Mouse (Mus musculus) neural tube, embryonic 15.5 days (tissue): ENCODE data around the gene Ltbp1. TPM values are rescaled to one million over a fixed set of nuclear protein-coding genes. Genes with fewer than 3 reads are reported as not detected.

Source experiments
- ATAC-seq: fragments of 200-750 bp; cut with Nextera tagmentation; 2 replicates; pipeline ENCODE4 v1.8.0; 2017; ENCODE audit warnings: mild to moderate bottlenecking, moderate TSS enrichment, moderate library complexity; ENCODE audit not compliant: low FRiP score
- H3K27ac ChIP-seq: fragments of 300-500 bp; sonication (generic); replicated peaks from 2 replicates; pipeline ENCODE4 v1.5.1; 2015; ENCODE audit warnings: mild to moderate bottlenecking, inconsistent platforms
- H3K27me3 ChIP-seq: fragments of 300-500 bp; sonication (generic); replicated peaks from 2 replicates; pipeline ENCODE4 v1.6.1; 2015; ENCODE audit warnings: inconsistent platforms
- H3K36me3 ChIP-seq: fragments of 300-500 bp; sonication (generic); 2 replicates; pipeline ENCODE4 v1.6.1; 2015; ENCODE audit warnings: inconsistent platforms
- H3K4me1 ChIP-seq: fragments of 300-500 bp; sonication (generic); 2 replicates; pipeline ENCODE4 v1.6.1; 2015; ENCODE audit warnings: inconsistent platforms
- H3K4me2 ChIP-seq: fragments of 300-500 bp; sonication (generic); 2 replicates; pipeline ENCODE4 v1.6.1; 2015; ENCODE audit warnings: inconsistent platforms, mild to moderate bottlenecking, moderate library complexity
- H3K4me3 ChIP-seq: fragments of 300-500 bp; sonication (generic); replicated peaks from 2 replicates; pipeline ENCODE4 v1.5.1; 2015; ENCODE audit warnings: mild to moderate bottlenecking, inconsistent platforms
- H3K9ac ChIP-seq: fragments of 300-500 bp; sonication (generic); replicated peaks from 2 replicates; pipeline ENCODE4 v1.6.1; 2015; ENCODE audit warnings: mild to moderate bottlenecking, inconsistent platforms
- H3K9me3 ChIP-seq: fragments of 300-500 bp; sonication (generic); replicated peaks from 2 replicates; pipeline ENCODE4 v1.6.1; 2016; ENCODE audit warnings: inconsistent platforms
- WGBS: fragments of 180-500 bp; shearing (Covaris S2); methylation state at CpG from one replicate; pipeline ENCODE4 v1.1.7; 2015; ENCODE audit warnings: mixed read lengths; 5-methylcytosine and 5-hydroxymethylcytosine counted together
- polyA plus RNA-seq: library from polyadenylated mRNA; unstranded; fragments of >200 nt; fragmentation: Nextera tagmentation; extraction: Ambion mirVana; gene quantifications from 2 replicates; pipeline ENCODE4 v1.2.1, GENCODE M21; 2015

The Ltbp1 gene
- polyA plus RNA-seq, 1 experiment from 2014 or later, result 3.6 TPM

- no peak for ATAC-seq
- no peaks in the 10 kb centered on the region for H3K27me3 ChIP-seq
- H3K9ac ChIP-seq, result no peak overlapping the region
- H3K4me3 ChIP-seq, result no peak overlapping the region
- H3K9me3 ChIP-seq, result no peaks in the 10 kb centered on the region
- H3K4me2 ChIP-seq, result no peak overlapping the region
- no peak overlapping the region for H3K27ac ChIP-seq
- H3K4me1 ChIP-seq, result no peaks in the 10 kb centered on the region
- H3K36me3 ChIP-seq, result no peaks in the 10 kb centered on the region
- 77% methylated on average over 5 of the region's 5 CpGs for WGBS
Measured at GRCm38 (mm10) chr17:75281345-75281744, 276.0 kb downstream of the Ltbp1 start.

- Histone ChIP-seq H3K4me3 (no peak overlapping the region), H3K4me1 (no peaks in the 10 kb centered on the region), H3K4me2 (no peak overlapping the region), H3K9me3 (no peaks in the 10 kb centered on the region), H3K27me3 (no peaks in the 10 kb centered on the region), H3K36me3 (no peaks in the 10 kb centered on the region), H3K9ac (no peak overlapping the region), H3K27ac (no peak overlapping the region)
- no peak for ATAC-seq
- WGBS, result 81% methylated on average over 9 of the region's 9 CpGs
Measured at GRCm38 (mm10) chr17:75284876-75285708, 279.7 kb downstream of the Ltbp1 start.

- Histone ChIP-seq H3K27me3 (no peaks in the 10 kb centered on the region), H3K4me2 (no peak overlapping the region), H3K36me3 (no peaks in the 10 kb centered on the region), H3K4me3 (no peak overlapping the region), H3K9ac (no peak overlapping the region), H3K4me1 (no peaks in the 10 kb centered on the region), H3K27ac (no peak overlapping the region), H3K9me3 (no peaks in the 10 kb centered on the region)
- ATAC-seq, result no peak
- WGBS, result 50% methylated on average over 3 of the region's 3 CpGs
Measured at GRCm38 (mm10) chr17:75292986-75293385, 287.6 kb downstream of the Ltbp1 start.

GRCm38 (mm10) chr17:75293725-75294124, 288.4 kb downstream of the Ltbp1 start:
- H3K9me3 ChIP-seq, result no peaks in the 10 kb centered on the region
- H3K27me3 ChIP-seq, result no peaks in the 10 kb centered on the region
- no peaks in the 10 kb centered on the region for H3K36me3 ChIP-seq
- no peaks in the 10 kb centered on the region for H3K4me1 ChIP-seq
- 83% methylated on average over 3 of the region's 3 CpGs for WGBS
- no peak overlapping the region for H3K4me3 ChIP-seq
- no peak overlapping the region for H3K9ac ChIP-seq
- no peak for ATAC-seq
- H3K27ac ChIP-seq, result no peak overlapping the region
- H3K4me2 ChIP-seq, result no peak overlapping the region

- no peak overlapping the region for H3K4me2 ChIP-seq
- no peak overlapping the region for H3K4me3 ChIP-seq
- H3K27ac ChIP-seq, result no peak overlapping the region
- 84% methylated on average over 4 of the region's 4 CpGs for WGBS
- no peaks in the 10 kb centered on the region for H3K36me3 ChIP-seq
- ATAC-seq, result no peak
- H3K9me3 ChIP-seq, result no peaks in the 10 kb centered on the region
- H3K27me3 ChIP-seq, result no peaks in the 10 kb centered on the region
- H3K4me1 ChIP-seq, result no peaks in the 10 kb centered on the region
- no peak overlapping the region for H3K9ac ChIP-seq
Measured at GRCm38 (mm10) chr17:75300908-75301307, 295.5 kb downstream of the Ltbp1 start.

GRCm38 (mm10) chr17:75304807-75305420, 299.5 kb downstream of the Ltbp1 start:
- Histone ChIP-seq H3K36me3 (no peaks in the 10 kb centered on the region), H3K9me3 (no peaks in the 10 kb centered on the region), H3K27ac (no peak overlapping the region), H3K4me1 (no peaks in the 10 kb centered on the region), H3K4me3 (no peak overlapping the region), H3K4me2 (no peak overlapping the region), H3K9ac (no peak overlapping the region), H3K27me3 (no peaks in the 10 kb centered on the region)
- no peak for ATAC-seq
- 93% methylated on average over 1 of the region's 1 CpGs for WGBS

GRCm38 (mm10) chr17:75305714-75306113, 300.3 kb downstream of the Ltbp1 start:
- Histone ChIP-seq H3K36me3 (no peaks in the 10 kb centered on the region), H3K27ac (no peak overlapping the region), H3K9ac (no peak overlapping the region), H3K4me3 (no peak overlapping the region), H3K9me3 (no peaks in the 10 kb centered on the region), H3K4me1 (no peaks in the 10 kb centered on the region), H3K27me3 (no peaks in the 10 kb centered on the region), H3K4me2 (no peak overlapping the region)
- 100% methylated on average over 1 of the region's 1 CpGs for WGBS
- no peak for ATAC-seq

GRCm38 (mm10) chr17:75307070-75308011, 302.0 kb downstream of the Ltbp1 start:
- Histone ChIP-seq H3K4me1 (no peaks in the 10 kb centered on the region), H3K27ac (peak overlapping the region; percentile 45), H3K27me3 (no peaks in the 10 kb centered on the region), H3K9me3 (no peaks in the 10 kb centered on the region), H3K4me3 (no peak overlapping the region), H3K9ac (no peak overlapping the region), H3K4me2 (0 out of 2 replicates have a peak overlapping the region, but pooled peaks have one; percentile 11), H3K36me3 (no peaks in the 10 kb centered on the region)
- no peak for ATAC-seq
- 48% methylated on average over 18 of the region's 18 CpGs for WGBS

GRCm38 (mm10) chr17:75317106-75317505, 311.7 kb downstream of the Ltbp1 start:
- Histone ChIP-seq H3K36me3 (no peaks in the 10 kb centered on the region), H3K4me1 (no peaks in the 10 kb centered on the region), H3K4me3 (no peak overlapping the region), H3K4me2 (no peak overlapping the region), H3K9ac (no peak overlapping the region), H3K27ac (no peak overlapping the region), H3K9me3 (no peaks in the 10 kb centered on the region), H3K27me3 (no peaks in the 10 kb centered on the region)
- WGBS, result 72% methylated on average over 4 of the region's 4 CpGs
- no peak for ATAC-seq

- Histone ChIP-seq H3K4me2 (no peak overlapping the region), H3K4me1 (no peaks in the 10 kb centered on the region), H3K27me3 (no peaks in the 10 kb centered on the region), H3K4me3 (no peak overlapping the region), H3K9me3 (no peaks in the 10 kb centered on the region), H3K27ac (no peak overlapping the region), H3K36me3 (no peaks in the 10 kb centered on the region), H3K9ac (no peak overlapping the region)
- 83% methylated on average over 5 of the region's 5 CpGs for WGBS
- no peak for ATAC-seq
Measured at GRCm38 (mm10) chr17:75323229-75323628, 317.9 kb downstream of the Ltbp1 start.

GRCm38 (mm10) chr17:75323766-75324165, 318.4 kb downstream of the Ltbp1 start:
- no peaks in the 10 kb centered on the region for H3K4me1 ChIP-seq
- WGBS, result 93% methylated on average over 10 of the region's 10 CpGs
- H3K36me3 ChIP-seq, result no peaks in the 10 kb centered on the region
- ATAC-seq, result no peak
- no peak overlapping the region for H3K4me3 ChIP-seq
- no peaks in the 10 kb centered on the region for H3K27me3 ChIP-seq
- no peak overlapping the region for H3K4me2 ChIP-seq
- no peak overlapping the region for H3K9ac ChIP-seq
- no peaks in the 10 kb centered on the region for H3K9me3 ChIP-seq
- H3K27ac ChIP-seq, result no peak overlapping the region
